Mouse (Mus musculus) skeletal muscle tissue, adult 2 months (tissue): ENCODE results near the gene Gjb3.

Experiments used
- DNase-seq: peaks from one replicate; pipeline ENCODE4 v3.0.0-alpha.2; 2012; ENCODE audit warnings: low read depth, low spot score

The Gjb3 gene

DNA sequence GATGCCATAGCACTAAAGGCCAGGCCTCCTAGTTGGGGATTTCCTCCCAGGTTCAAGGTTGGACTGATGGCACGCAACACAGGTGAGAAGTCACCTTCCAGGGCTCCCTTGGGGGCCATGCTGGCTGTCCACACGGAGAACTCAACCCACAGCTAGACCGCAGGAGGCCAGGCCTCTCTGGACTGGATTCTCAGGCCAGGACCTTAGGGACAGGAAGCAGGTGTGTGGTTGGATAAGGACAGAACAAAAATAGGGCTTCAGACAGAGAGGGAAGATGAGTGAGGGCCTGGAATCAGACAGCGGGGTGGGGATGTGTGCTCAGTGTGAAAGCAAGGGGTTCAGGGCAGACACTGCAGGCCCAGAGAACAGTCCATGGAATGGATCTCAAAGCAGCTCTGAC, 43.7 kb downstream of the Gjb3 start:
- DNase-seq: no peak

DNA sequence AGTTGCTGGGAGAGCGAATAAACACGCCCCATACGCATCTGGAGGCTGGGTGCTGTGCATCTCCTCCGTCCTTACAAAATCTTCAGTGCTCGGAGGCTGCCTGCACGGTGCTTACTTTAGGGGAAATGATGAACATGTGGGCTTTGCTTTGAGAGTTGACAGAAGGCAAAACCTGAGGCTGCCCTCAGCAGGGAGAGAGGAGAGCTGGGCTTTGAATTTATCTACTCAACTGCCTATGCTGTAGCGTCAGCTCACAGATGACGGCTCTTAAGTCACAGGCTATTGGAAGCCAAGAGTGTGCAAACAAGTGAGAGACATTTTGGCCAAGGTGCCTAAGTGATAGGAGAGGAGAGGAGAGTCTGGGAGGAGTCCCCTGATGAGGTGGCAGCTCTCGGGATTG, 51.4 kb downstream of the Gjb3 start:
- no peak for DNase-seq

DNA sequence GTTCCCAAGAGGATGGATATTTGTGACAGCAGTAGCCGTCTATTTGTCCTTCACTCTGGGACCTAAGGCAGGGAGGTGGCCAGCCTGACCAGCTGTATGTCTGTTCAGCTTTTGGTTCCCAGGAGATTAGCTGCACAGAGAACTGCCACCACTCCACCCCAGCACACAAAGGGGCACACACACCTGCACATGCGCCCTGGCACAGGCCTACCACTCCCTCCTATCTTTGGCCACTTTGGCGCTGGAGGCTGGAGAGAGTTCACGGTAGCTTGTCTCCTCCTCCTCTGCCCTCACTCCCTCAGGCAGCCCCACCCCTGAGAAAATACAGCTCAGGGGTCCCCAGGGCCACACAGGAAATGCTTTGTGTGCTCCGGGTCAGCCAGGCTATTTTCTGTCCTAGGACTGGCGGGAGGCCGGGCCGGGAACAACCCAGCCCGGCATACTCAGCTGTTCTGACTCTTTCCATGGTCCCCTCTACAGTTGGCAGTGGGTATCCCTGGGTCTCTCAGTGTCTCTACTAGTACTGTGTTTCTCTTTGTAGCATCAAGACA, 52.1 kb downstream of the Gjb3 start:
- DNase-seq: peak; percentile 29
